Mouse (Mus musculus) heart, adult 2 months (tissue): ENCODE data around the gene Ppp6r3. TPM values are rescaled to one million over a fixed set of nuclear protein-coding genes. Genes with fewer than 3 reads are reported as not detected.

Experiments
- DNase-seq, 2 experiments: peaks; one replicate each; pipeline ENCODE4 v3.0.0; 2021
- H3K27ac ChIP-seq: fragments of 200-600 bp; 2 replicates; pipeline ENCODE4 v1.8.1; 2022
- H3K27me3 ChIP-seq: fragments of 200-500 bp; 2 replicates; pipeline ENCODE4 v1.6.1; 2012; ENCODE audit warnings: mild to moderate bottlenecking, low read length, inconsistent platforms, mixed read lengths; ENCODE audit not compliant: control insufficient read depth, insufficient read depth
- H3K36me3 ChIP-seq: fragments of 200-500 bp; 2 replicates; pipeline ENCODE4 v1.6.1; 2012; ENCODE audit warnings: low read length, inconsistent platforms; ENCODE audit not compliant: control insufficient read depth, insufficient read depth
- H3K4me1 ChIP-seq: fragments of 200-500 bp; 2 replicates; pipeline ENCODE4 v1.6.1; 2011; ENCODE audit warnings: low read length; ENCODE audit not compliant: control insufficient read depth, insufficient read depth
- H3K4me3 ChIP-seq: fragments of 200-600 bp; 2 replicates; pipeline ENCODE4 v1.8.1; 2022
- H3K79me2 ChIP-seq: fragments of 200-500 bp; replicated peaks from 2 replicates; pipeline ENCODE4 v1.6.1; 2012; ENCODE audit warnings: mild to moderate bottlenecking, inconsistent platforms, low read length, moderate library complexity, mixed read lengths; ENCODE audit not compliant: control insufficient read depth, insufficient read depth
- H3K9ac ChIP-seq: fragments of 200-500 bp; 2 replicates; pipeline ENCODE4 v1.6.1; 2012; ENCODE audit warnings: low read depth, mild to moderate bottlenecking, control low read depth, inconsistent platforms, low read length, mixed read lengths
- CTCF ChIP-seq: fragments of 200-600 bp; IDR thresholded peaks from 2 replicates; pipeline ENCODE4 v1.8.1; 2022; ENCODE audit warnings: antibody characterized with exemption, mild to moderate bottlenecking, moderate library complexity
- EP300 ChIP-seq: fragments of 200-500 bp; IDR thresholded peaks from 2 replicates; pipeline ENCODE4 v1.6.1; 2011; ENCODE audit warnings: low read depth, low read length, control low read depth; ENCODE audit not compliant: insufficient read depth
- POLR2A ChIP-seq: fragments of 200-500 bp; IDR thresholded peaks from 2 replicates; pipeline ENCODE4 v1.6.1; 2011; ENCODE audit warnings: mild to moderate bottlenecking, low read depth, low read length, control low read depth; ENCODE audit not compliant: insufficient read depth
- WGBS: fragments of 180-500 bp; shearing (Covaris S2); methylation state at CpG from one replicate; pipeline ENCODE4 v1.1.7; 2018; 5-methylcytosine and 5-hydroxymethylcytosine counted together
- intact Hi-C: fragments of 180-260 bp; cut with DNase I; formaldehyde crosslinking; loops from one replicate; pipeline ENCODE4 v1.15.1; 2025
- polyA plus RNA-seq: library from polyadenylated mRNA; depleted of rRNA; stranded (reverse); fragments of >200 nt; gene quantifications from 2 replicates; pipeline ENCODE4 v1.2.3, GENCODE M21; 2012
- total RNA-seq, 2 experiments: library from RNA; stranded (reverse); gene quantifications; 2 replicates each; pipeline ENCODE4 v1.2.3; 2021

Ppp6r3 gene
- total and polyA plus RNA-seq, 3 experiments, result 45.8 to 79.3 (median 72.9) TPM

DNA sequence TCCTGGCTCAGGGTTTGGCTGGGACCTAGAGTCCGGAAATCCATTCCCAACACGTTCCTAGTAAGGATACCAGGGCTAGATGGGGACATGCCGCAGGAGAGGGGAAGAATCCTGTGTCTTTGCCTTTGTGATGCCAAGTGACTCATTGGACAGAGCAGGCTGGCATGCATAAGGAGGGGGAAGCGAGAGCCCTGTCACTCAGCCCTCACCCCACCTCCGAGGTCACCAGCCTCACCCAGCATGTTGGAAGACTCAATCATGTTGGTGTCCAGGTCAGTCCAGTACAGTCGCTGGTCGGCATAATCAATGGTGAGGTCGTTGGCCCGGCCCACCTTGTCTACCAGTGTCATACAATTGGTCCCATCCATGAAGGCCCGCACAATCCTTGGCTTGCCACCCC, 38.4 kb upstream of the Ppp6r3 start:
- H3K27me3 ChIP-seq, result no peaks in the 10 kb centered on the region
- no peak for DNase-seq
- no peaks in the 10 kb centered on the region for H3K36me3 ChIP-seq
- no peak overlapping the region for H3K4me3 ChIP-seq
- TF ChIP-seq CTCF (no peak), EP300 (no peak), POLR2A (no peak)
- no peaks in the 10 kb centered on the region for H3K79me2 ChIP-seq
- intact Hi-C loops, result no loop called here
- 90% methylated on average over 10 of the region's 10 CpGs for WGBS
- H3K27ac ChIP-seq, result no peak overlapping the region
- no peak overlapping the region for H3K9ac ChIP-seq
- H3K4me1 ChIP-seq, result no peaks in the 10 kb centered on the region

DNA sequence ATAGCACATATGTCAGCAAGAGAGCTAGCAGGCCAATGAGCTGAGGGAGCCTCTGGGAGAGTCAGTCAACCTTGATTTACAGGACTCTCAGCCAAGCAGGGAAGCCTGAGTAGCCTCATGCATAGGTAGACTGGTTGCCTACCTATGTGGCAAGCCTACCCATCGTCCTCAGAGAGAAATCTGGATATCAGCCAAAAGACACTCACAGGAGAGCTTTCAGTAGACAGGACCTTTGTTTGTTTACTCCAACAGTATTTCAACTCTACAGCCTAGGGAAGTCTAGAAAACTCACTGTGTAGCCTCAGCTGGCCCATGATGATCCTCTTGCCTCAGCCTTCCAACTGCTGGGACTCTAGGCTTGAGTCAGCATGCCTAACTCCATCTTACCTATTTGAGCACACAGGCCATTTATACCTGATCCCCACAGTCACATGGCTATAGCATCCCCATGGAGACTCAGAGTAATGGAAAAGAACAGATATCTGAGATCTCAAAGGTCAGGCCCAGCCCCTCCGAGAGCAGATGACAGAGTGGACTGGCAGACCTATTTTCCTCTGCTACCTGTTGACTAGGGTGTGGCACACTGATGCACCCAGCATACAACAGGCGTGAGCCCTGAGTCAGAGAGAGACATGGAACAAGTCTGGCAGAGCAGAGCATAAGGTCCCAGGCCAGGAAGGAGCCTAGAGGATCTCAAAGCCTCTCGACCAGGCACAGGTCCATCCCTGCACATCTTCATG, 37.2 kb upstream of the Ppp6r3 start:
- Histone ChIP-seq H3K4me3 (no peak overlapping the region), H3K27me3 (no peaks in the 10 kb centered on the region), H3K36me3 (no peaks in the 10 kb centered on the region), H3K9ac (no peak overlapping the region), H3K79me2 (no peaks in the 10 kb centered on the region), H3K4me1 (no peaks in the 10 kb centered on the region), H3K27ac (no peak overlapping the region)
- WGBS, result 85% methylated on average over 4 of the region's 4 CpGs
- no peak for TF ChIP-seq POLR2A
- intact Hi-C loops, result no loop called here
- no peak for DNase-seq

GRCm38 (mm10) chr19:3611730-3612129, 36.2 kb upstream of the Ppp6r3 start:
- WGBS, result 66% methylated on average over 8 of the region's 8 CpGs
- Histone ChIP-seq H3K79me2 (no peaks in the 10 kb centered on the region), H3K27me3 (no peaks in the 10 kb centered on the region), H3K4me3 (no peak overlapping the region), H3K4me1 (no peaks in the 10 kb centered on the region), H3K27ac (no peak overlapping the region), H3K36me3 (no peaks in the 10 kb centered on the region), H3K9ac (no peak overlapping the region)
- no peak for DNase-seq
- TF ChIP-seq CTCF (no peak), POLR2A (no peak), EP300 (no peak)
- intact Hi-C loops, result no loop called here

- TF ChIP-seq POLR2A (no peak), CTCF (no peak), EP300 (no peak)
- Histone ChIP-seq H3K27ac (no peak overlapping the region), H3K36me3 (no peaks in the 10 kb centered on the region), H3K9ac (no peak overlapping the region), H3K27me3 (no peaks in the 10 kb centered on the region), H3K4me3 (no peak overlapping the region), H3K79me2 (no peaks in the 10 kb centered on the region), H3K4me1 (no peaks in the 10 kb centered on the region)
- WGBS, result 100% methylated on average over 2 of the region's 2 CpGs
- intact Hi-C loops, result no loop called here
- no peak for DNase-seq
These were observed 35.3 kb upstream of the Ppp6r3 start for GRCm38 (mm10) chr19:3610886-3611285.

GRCm38 (mm10) chr19:3609826-3610225, 34.3 kb upstream of the Ppp6r3 start:
- Histone ChIP-seq H3K27ac (no peak overlapping the region), H3K9ac (no peak overlapping the region), H3K36me3 (no peaks in the 10 kb centered on the region), H3K79me2 (no peaks in the 10 kb centered on the region), H3K27me3 (no peaks in the 10 kb centered on the region), H3K4me3 (no peak overlapping the region), H3K4me1 (no peaks in the 10 kb centered on the region)
- intact Hi-C loops, result loop anchor here (10.0 kb wide), 1 partner anchor 375 kb away; the partner anchor contains the start of gene Acy3
- no peak for TF ChIP-seq CTCF
- TF ChIP-seq EP300, result no peak
- no peak for TF ChIP-seq POLR2A
- DNase-seq, result no peak
- WGBS, result 82% methylated on average over 10 of the region's 10 CpGs

DNA sequence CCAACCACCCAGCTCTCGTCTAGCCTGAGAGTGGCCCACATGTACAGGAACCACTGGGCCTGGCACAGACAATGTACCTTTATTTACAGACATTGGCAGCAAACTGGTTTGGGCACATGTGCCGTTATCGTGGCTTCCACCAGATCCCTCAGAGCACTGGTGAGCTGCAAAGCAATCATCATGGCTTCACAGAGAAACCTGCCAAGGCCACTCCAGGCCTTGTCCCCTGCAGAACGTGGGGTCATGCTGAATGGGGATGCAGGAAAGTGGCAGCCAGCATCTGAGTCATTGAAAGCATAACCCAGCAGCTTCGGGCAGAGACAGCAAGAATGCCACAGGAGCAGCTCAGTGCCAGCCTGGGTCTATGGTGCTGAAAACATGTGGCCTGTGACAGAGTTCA, 18.8 kb upstream of the Ppp6r3 start:
- no peak overlapping the region for H3K9ac ChIP-seq
- no peak overlapping the region for H3K4me3 ChIP-seq
- 62% methylated on average over 5 of the region's 5 CpGs for WGBS
- intact Hi-C loops, result no loop called here
- no peak overlapping the region for H3K27ac ChIP-seq
- no peaks in the 10 kb centered on the region for H3K79me2 ChIP-seq
- no peaks in the 10 kb centered on the region for H3K27me3 ChIP-seq
- no peak for DNase-seq
- no peaks in the 10 kb centered on the region for H3K36me3 ChIP-seq
- TF ChIP-seq POLR2A, result no peak
- TF ChIP-seq EP300, result no peak
- TF ChIP-seq CTCF, result no peak
- H3K4me1 ChIP-seq, result no peaks in the 10 kb centered on the region
